Mouse (Mus musculus) adrenal gland, adult 2 months (tissue): ENCODE data around the gene Pawr. TPM values are rescaled to one million over a fixed set of nuclear protein-coding genes. Genes with fewer than 3 reads are reported as not detected.
"Not testable (repeated sequence)": the region's sequence is repeated elsewhere in the genome, so short reads cannot be mapped to it uniquely, and the experiment has no call there.

ENCODE experiments used
- DNase-seq: peaks from one replicate; pipeline ENCODE4 v3.0.0; 2021
- polyA plus RNA-seq: library from polyadenylated mRNA; depleted of rRNA; stranded (reverse); fragments of >200 nt; gene quantifications from 2 replicates; pipeline ENCODE4 v1.2.3, GENCODE M21; 2012
- total RNA-seq, 2 experiments: library from RNA; stranded (reverse); gene quantifications; 2 replicates each; pipeline ENCODE4 v1.2.3; 2021

Gene Pawr
- total and polyA plus RNA-seq, 3 experiments = 10.0 to 11.9 (median 11.5) TPM

- DNase-seq = no peak
These were observed 59.5 kb downstream of the Pawr start for GRCm38 (mm10) chr10:108391370-108391902.

GRCm38 (mm10) chr10:108392151-108392550 is 60.2 kb downstream of the Pawr start:
- no peak for DNase-seq

- no peak for DNase-seq
These were observed 62.4 kb downstream of the Pawr start for GRCm38 (mm10) chr10:108394306-108394705.

DNA sequence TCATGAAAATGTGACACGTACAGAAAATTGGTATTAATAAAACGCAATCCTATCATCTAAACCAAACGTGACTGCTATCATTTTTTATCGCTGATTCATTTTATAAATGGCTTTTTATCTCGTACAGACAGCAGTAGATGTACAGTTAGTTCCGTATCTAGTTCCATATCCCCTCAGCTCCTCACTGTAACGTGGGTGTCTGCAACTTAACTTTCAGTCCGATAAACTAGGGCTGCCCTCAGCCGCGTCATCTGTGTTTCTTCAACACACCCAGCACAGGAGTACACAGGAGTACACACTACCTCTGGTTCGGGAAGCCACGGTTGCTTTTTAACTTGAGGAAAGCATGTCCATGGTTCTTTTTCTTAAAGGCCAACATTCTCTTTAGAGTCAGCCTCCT is 63.3 kb downstream of the Pawr start:
- DNase-seq = no peak

DNA sequence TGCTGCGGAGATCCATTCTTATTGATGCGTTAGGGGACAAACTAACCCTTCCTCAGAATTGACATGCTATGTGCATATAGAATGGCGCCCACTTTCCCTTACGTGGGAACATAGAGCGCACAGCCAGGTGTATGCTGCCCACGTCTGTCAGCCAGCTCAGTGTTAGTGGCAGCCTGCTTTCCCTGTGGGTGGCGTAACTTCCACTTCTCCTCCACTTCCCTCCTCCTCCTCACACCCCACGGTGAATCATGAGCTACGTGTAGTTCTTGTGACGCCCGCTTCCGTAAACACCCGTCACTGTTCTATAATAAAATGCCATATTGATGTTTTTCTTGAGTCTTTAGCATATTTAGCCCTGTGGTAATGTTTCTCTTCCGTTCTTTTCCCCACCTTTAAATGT is 63.7 kb downstream of the Pawr start:
- no peak for DNase-seq

DNA sequence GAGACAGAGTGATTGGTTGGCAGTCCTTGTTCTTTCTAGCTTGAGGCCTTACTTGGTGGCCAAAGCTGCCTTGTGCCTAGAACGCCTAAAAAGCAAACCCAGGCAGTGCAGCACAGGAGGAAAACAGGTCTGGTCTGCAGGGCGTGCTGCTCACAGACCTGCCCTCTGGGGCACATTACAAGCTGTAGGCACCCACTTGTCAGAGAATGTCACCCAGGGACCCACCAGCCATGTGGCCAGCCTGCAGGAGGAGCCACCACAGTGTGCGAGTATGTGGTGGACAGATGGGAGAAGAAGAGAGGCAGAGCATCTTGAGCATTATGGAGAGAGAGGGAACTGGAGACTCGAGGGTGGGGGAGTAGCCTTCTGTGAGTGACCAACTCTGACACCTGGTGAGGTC is 70.8 kb downstream of the Pawr start:
- no peak for DNase-seq

- no peak for DNase-seq
These were observed 71.5 kb downstream of the Pawr start for GRCm38 (mm10) chr10:108403366-108403865.

GRCm38 (mm10) chr10:108404087-108404486 is 72.2 kb downstream of the Pawr start:
- DNase-seq = no peak

- DNase-seq = no peak
These were observed 73.2 kb downstream of the Pawr start for GRCm38 (mm10) chr10:108405076-108405475.

DNA sequence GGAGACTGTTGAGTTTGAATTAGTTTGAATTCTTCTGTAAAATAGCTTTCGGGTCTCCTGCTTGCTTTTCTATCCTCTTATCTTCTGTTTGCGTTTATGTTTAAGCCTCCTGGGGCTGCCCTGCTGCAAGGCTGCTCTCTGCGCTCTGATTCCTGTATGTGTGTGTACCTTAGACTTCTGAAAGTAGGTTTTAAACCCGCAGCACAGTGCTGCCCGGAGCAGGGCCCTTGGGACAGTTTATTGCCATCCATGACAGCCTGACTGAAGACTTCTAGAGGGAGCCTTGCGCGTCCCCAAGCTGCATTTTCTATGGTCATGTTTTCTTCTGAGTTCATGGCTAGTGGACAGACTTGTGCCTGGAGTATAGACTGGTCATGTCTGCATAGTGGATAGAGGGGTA is 74.0 kb downstream of the Pawr start:
- DNase-seq = no peak

GRCm38 (mm10) chr10:108406798-108407754 is 75.2 kb downstream of the Pawr start:
- DNase-seq = no peak

DNA sequence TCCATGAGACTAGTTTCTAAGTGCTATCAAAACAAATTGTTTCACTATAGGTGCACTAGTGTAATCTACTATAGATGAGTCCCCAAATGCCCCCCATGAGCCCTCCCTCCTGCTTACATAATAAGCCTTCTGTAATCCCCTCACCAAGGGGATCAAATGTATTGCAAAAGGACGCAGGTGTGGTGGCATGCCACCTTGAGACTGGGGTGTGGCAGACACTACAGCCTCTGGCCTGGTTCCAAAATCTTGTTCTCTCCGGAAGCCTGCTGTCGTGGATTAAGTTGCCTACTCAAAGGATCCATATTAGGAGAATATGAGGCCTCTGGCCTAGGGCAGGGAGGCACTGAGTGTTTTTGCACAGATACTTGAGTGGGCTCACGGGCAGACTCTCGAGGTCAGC is 76.1 kb downstream of the Pawr start:
- no peak for DNase-seq

- DNase-seq = no peak
These were observed 76.5 kb downstream of the Pawr start for GRCm38 (mm10) chr10:108408437-108408836.

- peak; percentile 12 for DNase-seq
These were observed 77.1 kb downstream of the Pawr start for GRCm38 (mm10) chr10:108408986-108409385.

GRCm38 (mm10) chr10:108409529-108409928 is 77.6 kb downstream of the Pawr start:
- no peak for DNase-seq

DNA sequence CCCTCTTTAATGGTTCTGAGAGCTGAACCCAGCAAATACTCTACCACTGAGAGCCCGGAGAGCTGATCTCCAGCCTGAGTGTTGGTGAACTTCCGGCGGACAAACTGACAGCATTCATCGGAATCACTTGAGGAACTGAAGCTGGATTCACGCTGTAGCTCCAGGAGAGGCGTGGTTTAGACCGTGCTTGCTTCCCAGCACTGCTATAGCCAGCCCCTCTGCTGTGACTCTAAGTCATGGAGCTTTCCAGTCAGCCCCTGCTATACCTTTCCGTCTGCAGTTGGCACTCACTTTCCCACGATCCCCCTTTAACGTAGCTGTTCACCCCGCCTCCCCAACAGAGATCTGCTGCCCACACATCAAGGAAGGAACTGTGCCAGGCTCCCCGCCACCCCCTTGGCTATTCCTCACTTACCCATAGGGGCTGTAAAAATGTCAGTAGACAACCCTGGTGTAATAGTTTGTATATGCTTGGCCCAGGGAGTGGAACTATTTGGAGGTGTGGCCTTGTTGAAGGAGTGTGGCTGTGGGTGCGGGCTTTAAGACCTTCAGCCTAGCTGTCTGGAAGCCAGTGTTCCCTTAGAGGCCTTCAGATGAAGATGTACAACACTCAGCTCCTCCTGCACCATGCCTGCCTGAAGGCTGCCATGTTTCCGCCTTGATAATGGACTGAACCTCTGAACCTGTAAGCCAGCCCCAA is 83.2 kb downstream of the Pawr start:
- DNase-seq = no peak

DNA sequence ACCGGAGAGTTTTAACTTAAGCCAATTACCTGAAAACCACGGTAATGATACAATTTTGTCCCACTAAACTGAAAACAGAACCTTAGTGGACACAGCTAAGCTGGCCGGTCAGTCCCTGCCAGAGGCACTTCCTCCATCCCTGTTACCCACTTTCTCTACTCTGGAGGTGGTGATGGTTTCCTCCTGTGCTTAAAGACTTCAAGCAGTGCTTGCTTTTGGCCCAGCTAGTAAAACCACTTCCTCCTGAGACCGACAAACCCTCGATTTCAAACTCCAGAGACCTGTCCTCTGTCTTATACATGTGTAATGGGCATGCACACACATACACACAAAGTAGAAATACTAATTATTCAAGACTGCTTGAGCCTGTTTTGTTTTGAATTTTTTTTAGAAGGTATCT is 85.5 kb downstream of the Pawr start:
- no peak for DNase-seq

GRCm38 (mm10) chr10:108430553-108430952 is 98.6 kb downstream of the Pawr start:
- DNase-seq = no peak

DNA sequence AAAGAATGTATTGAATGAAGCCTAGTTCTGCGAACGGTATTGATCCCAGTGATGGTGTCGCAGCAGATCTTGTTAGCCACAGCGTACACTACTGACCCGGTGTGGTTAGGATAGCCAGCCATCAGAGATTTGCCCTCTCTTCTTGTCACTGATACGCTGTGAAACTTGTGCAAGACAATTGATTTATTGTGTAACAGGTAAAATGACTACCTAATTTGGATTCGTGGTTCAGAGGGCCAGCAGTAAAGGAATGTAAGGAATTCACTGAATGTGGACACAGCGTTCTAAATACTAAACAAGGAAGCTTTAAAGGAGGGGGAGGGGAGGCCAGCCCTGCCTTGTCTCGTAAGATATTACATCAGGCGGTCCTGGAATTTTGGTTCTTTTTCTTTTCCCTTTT is 100.3 kb downstream of the Pawr start:
- DNase-seq = no peak

DNA sequence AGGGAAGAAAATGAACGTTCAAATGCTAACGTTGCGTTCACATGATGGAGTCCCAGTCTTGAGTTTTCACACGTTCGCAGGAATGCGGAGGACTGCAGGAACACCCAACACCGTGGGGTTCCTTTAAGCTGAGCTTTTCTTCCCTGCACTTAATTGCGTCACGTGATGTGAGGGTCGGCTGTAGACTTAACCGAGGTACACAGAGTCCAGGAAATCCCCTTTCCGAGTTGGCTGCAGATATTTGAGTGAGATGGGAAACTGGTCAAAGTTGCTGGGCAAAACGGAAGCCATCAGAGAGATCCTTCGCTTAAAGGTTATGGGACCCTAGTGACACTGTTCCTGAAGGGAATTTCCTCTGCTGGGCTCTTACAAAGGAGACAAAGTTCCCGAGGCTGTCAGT is 102.1 kb downstream of the Pawr start:
- DNase-seq = no peak

DNA sequence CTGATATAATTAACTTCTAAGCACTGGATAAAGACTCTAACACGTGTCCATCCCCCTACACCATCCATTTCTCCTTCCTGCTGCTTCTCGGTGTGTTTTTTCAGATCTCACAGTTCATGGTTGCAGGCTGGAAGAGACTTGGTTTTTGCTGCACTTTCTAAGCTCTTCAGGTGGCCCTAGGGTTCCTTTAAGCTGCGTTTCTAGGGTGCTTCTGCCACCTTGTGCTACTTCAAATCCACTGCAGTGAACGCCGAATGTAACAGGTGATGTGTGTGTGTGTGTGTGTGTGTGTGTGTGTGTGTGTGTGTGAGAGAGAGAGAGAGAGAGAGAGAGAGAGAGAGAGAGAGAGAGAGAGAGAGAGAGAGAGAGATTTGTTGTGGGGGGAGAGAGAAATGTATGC is 103.7 kb downstream of the Pawr start:
- no peak for DNase-seq

- no peak for DNase-seq
These were observed 104.4 kb downstream of the Pawr start for GRCm38 (mm10) chr10:108436365-108436764.

DNA sequence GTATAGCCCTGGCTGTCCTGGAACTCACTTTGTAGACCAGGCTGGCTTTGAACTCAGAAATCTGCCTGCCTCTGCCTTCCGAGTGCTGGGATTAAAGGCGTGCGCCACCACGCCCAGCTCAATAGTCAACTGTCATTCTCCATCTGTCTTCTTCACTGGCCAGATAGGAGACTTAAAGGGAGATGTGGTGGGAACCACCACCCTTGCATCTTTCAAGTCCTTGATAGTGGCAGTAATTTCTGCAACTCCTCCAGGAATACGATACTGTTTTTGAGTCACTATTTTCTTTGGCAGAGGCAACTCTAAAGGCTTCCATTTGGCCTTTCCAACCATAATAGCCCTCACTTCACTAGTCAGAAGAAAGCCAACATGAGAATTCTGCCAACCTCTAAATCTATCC is 108.3 kb downstream of the Pawr start:
- DNase-seq = not testable (repeated sequence)
